Mouse (Mus musculus) lung, postnatal 0 days (tissue): ENCODE measurements around the gene Hoxb3.

Experiments
- CTCF ChIP-seq: IDR thresholded peaks from 2 replicates; pipeline ENCODE4 v1.5.1; 2016; ENCODE audit warnings: antibody characterized with exemption, mild to moderate bottlenecking
- EP300 ChIP-seq: IDR thresholded peaks from 2 replicates; pipeline ENCODE4 v1.6.1; 2016; ENCODE audit warnings: antibody characterized with exemption, mild to moderate bottlenecking, control low read depth

DNA sequence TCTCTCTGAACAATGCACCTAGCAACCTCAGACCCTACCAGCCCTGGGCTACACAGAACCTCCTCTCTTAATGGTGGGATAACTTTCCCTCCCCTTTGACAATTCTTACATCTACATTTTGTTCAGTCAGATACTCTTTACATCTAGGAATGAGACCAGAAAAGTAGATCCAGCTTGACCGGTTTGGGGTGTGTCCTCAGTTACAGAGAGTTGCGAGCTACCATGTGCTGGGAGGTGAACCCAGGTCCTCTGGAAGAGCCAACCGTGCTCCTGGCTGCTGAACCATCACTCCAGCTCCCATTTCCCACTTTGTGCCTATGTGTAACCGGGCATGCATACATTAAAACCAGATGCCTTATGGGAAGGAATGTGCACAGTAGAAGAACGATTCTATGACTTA lies 60.3 kb downstream of the Hoxb3 start:
- no peak for TF ChIP-seq CTCF
- no peak for TF ChIP-seq EP300
